Mouse (Mus musculus) lung, postnatal 0 days (tissue): Measurements from ENCODE around the gene Bpifa5. TPM values are rescaled to one million over a fixed set of nuclear protein-coding genes. Genes with fewer than 3 reads are reported as not detected.

Source experiments
- ATAC-seq: fragments of 200-750 bp; cut with Nextera tagmentation; 2 replicates; pipeline ENCODE4 v1.8.0; 2017; ENCODE audit warnings: moderate library complexity
- DNase-seq: peaks from one replicate; pipeline ENCODE4 v3.0.0-alpha.2; 2016; ENCODE audit warnings: low spot score
- H3K27ac ChIP-seq: fragments of 300-500 bp; sonication (generic); 2 replicates; pipeline ENCODE4 v1.5.1; 2014; ENCODE audit warnings: antibody characterized with exemption, mild to moderate bottlenecking, low read length, mixed read lengths
- H3K27me3 ChIP-seq: fragments of 300-500 bp; sonication (generic); replicated peaks from 2 replicates; pipeline ENCODE4 v1.6.1; 2014; ENCODE audit warnings: low read length, mixed read lengths; ENCODE audit not compliant: insufficient read depth
- H3K36me3 ChIP-seq: fragments of 300-500 bp; sonication (generic); 2 replicates; pipeline ENCODE4 v1.6.1; 2014; ENCODE audit warnings: low read length, mixed read lengths; ENCODE audit not compliant: insufficient read depth
- H3K4me1 ChIP-seq: fragments of 300-500 bp; sonication (generic); 2 replicates; pipeline ENCODE4 v1.6.1; 2014; ENCODE audit warnings: antibody characterized with exemption, low read depth, low read length, mixed read lengths; ENCODE audit not compliant: insufficient read depth
- H3K4me2 ChIP-seq: fragments of 300-500 bp; sonication (generic); replicated peaks from 2 replicates; pipeline ENCODE4 v1.6.1; 2014; ENCODE audit warnings: low read depth, mild to moderate bottlenecking, low read length, moderate library complexity, mixed read lengths
- H3K4me3 ChIP-seq: fragments of 300-500 bp; sonication (generic); 2 replicates; pipeline ENCODE4 v1.5.1; 2014; ENCODE audit warnings: low read depth, low read length
- H3K9ac ChIP-seq: fragments of 300-500 bp; sonication (generic); replicated peaks from 2 replicates; pipeline ENCODE4 v1.6.1; 2014; ENCODE audit warnings: low read depth, mild to moderate bottlenecking
- H3K9me3 ChIP-seq: fragments of 300-500 bp; sonication (generic); 2 replicates; pipeline ENCODE4 v1.6.1; 2016; ENCODE audit warnings: low read length, mixed read lengths
- CTCF ChIP-seq: IDR thresholded peaks from 2 replicates; pipeline ENCODE4 v1.5.1; 2016; ENCODE audit warnings: antibody characterized with exemption, mild to moderate bottlenecking
- EP300 ChIP-seq: IDR thresholded peaks from 2 replicates; pipeline ENCODE4 v1.6.1; 2016; ENCODE audit warnings: antibody characterized with exemption, mild to moderate bottlenecking, control low read depth
- WGBS: fragments of 180-500 bp; shearing (Covaris S2); extraction: QIAGEN DNeasy Blood & Tissue Kit; methylation state at CpG from one replicate; pipeline ENCODE4 v1.1.7; 2014; 5-methylcytosine and 5-hydroxymethylcytosine counted together
- polyA plus RNA-seq: library from polyadenylated mRNA; unstranded; fragments of >200 nt; fragmentation: Nextera tagmentation; extraction: Ambion mirVana; gene quantifications from 2 replicates; pipeline ENCODE4 v1.2.1, GENCODE M21; 2015

Gene Bpifa5
- polyA plus RNA-seq, 1 experiment from 2014 or later = not detected

DNA sequence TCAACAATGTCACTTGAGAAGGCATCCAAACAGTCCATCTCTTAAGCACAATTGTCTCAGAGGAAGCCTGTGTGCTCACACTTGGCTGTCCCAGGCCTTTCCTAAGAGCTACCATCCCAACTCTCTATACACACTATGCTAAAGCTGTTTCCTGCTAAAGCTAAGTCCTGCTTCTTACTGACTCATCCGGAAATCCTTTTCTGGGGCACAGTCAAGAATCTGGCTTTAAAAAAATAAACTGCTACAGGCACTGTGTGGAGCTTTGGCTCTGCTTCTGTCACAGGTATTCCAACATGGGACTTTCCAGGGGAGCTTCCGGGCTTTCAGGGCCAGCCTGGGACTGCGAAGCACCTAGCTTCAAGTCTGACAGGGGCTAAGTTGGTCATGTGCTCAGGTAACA, 23.3 kb downstream of the Bpifa5 start:
- no peaks in the 10 kb centered on the region for H3K4me1 ChIP-seq
- peak; percentile 87 for ATAC-seq
- H3K27ac ChIP-seq = peak overlapping the region; percentile 86
- no peaks in the 10 kb centered on the region for H3K9me3 ChIP-seq
- H3K27me3 ChIP-seq = no peaks in the 10 kb centered on the region
- H3K4me3 ChIP-seq = no peak overlapping the region
- H3K36me3 ChIP-seq = no peaks in the 10 kb centered on the region
- H3K4me2 ChIP-seq = no peak overlapping the region
- no peak for TF ChIP-seq CTCF
- TF ChIP-seq EP300 = 0 out of 2 replicates have a peak, but pooled peaks have one; percentile 4
- no peak overlapping the region for H3K9ac ChIP-seq
- peak; percentile 56 for DNase-seq
- WGBS = 44% methylated on average over 3 of the region's 3 CpGs

DNA sequence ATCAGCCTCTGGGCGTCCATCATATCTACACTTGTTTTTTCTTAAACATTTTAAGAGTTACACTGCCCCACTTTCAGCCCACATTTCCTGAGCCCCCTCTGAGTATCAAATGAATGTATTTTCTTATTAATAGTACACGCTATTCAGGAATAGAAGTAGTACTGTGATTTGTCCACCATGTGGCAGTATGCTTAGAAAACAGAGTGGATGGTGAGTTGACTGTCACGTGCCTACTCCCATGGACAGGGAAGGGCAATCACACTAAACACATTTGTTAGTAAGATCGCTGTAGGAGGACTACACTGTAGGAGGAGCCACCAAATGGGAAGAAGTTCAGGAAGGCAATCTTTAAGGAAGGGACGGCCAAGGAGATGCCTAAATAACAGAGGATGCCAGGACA, 25.1 kb downstream of the Bpifa5 start:
- no peak for TF ChIP-seq EP300
- TF ChIP-seq CTCF = peak; percentile 65
- H3K36me3 ChIP-seq = no peaks in the 10 kb centered on the region
- 39% methylated on average over 5 of the region's 5 CpGs for WGBS
- H3K4me2 ChIP-seq = no peak overlapping the region
- H3K9me3 ChIP-seq = no peaks in the 10 kb centered on the region
- H3K27me3 ChIP-seq = no peaks in the 10 kb centered on the region
- DNase-seq (peak; percentile 55), ATAC-seq (0 out of 2 replicates have a peak, but pooled peaks have one; percentile 12)
- no peak overlapping the region for H3K4me3 ChIP-seq
- H3K9ac ChIP-seq = no peak overlapping the region
- H3K27ac ChIP-seq = no peak overlapping the region
- H3K4me1 ChIP-seq = no peaks in the 10 kb centered on the region

DNA sequence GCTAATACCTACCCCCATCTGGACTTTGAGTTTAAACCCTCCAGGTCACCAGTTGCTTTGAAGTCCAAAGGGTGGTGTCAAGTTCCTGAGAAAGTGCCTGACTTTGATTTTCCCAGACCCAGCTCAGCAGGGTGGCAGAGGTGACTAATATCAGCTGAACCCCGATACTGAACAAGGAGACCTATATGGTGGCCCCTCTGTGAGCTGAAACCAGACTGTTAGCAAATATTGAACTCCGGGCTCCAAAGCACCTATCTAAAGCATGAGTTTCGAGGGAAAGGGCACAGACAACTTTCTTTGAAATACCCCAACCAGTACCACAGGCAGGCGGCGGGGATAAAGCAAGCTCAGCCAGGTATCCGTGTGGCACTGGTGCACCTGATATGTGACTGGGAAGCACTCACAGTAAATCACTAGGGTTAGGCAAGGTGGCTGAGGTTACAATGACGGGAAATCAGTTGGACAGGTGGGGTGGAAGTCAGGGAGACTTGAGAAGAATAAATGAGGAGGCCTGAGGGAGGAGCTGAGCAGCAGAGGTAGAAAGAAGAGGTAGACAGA, 27.5 kb downstream of the Bpifa5 start:
- TF ChIP-seq CTCF (no peak), EP300 (no peak)
- Histone ChIP-seq H3K27me3 (no peaks in the 10 kb centered on the region), H3K4me1 (no peaks in the 10 kb centered on the region), H3K4me2 (no peak overlapping the region), H3K27ac (no peak overlapping the region), H3K9ac (no peak overlapping the region), H3K36me3 (no peaks in the 10 kb centered on the region), H3K4me3 (no peak overlapping the region), H3K9me3 (no peaks in the 10 kb centered on the region)
- WGBS = 62% methylated on average over 7 of the region's 7 CpGs
- no peak for ATAC-seq
- DNase-seq = no peak

DNA sequence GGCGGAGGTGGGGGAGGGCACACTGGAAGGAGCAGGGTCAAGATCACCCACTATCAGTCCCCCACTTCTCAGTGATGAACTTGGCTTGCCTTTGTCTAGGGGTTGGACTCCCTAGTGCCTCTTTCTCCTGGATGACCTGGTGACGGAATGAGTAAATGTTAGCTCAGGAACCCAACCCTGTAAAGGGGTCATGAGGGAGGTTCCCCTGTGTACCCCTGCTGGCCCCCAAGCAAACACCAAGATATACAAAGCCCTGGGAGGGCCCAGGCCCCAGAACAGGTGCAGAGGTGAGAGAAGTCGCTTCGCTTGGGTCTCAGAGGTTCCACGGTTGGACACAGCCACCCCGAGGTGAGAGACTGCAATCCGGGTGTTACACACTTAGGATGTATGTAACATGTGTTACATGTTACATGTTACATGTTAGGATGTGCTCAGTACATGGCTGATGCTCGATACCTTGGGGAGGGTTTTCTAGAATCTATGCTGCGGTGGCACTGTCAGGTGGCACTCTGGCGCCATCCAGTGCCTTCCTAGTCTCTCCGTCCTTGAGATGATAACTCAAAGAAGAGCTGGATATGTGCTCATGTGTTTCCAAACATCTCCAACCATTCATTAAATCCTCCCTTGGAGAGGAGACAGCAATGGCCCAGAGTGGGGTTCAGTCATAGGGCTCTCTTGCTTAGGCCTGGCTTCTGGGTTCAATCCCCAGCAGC, 28.3 kb downstream of the Bpifa5 start, which contains the start of gene Bpifb1:
Gene Bpifb1, plus strand, starts transcription at position 273 of the 713 bp plus-strand sequence.
- DNase-seq = no peak
- H3K9ac ChIP-seq = no peak within 1 kb of the TSS
- H3K9me3 ChIP-seq = no peaks in the 10 kb centered on the region
- no peaks in the 10 kb centered on the region for H3K36me3 ChIP-seq
- H3K4me1 ChIP-seq = no peaks in the 10 kb centered on the region
- H3K27ac ChIP-seq = no peak within 1 kb of the TSS
- ATAC-seq = no peak
- 76% methylated on average over 11 of the region's 11 CpGs for WGBS
- H3K4me2 ChIP-seq = no peak within 1 kb of the TSS
- no peaks in the 10 kb centered on the region for H3K27me3 ChIP-seq
- TF ChIP-seq CTCF = peak; percentile 45
- TF ChIP-seq EP300 = no peak
- no peak within 1 kb of the TSS for H3K4me3 ChIP-seq

DNA sequence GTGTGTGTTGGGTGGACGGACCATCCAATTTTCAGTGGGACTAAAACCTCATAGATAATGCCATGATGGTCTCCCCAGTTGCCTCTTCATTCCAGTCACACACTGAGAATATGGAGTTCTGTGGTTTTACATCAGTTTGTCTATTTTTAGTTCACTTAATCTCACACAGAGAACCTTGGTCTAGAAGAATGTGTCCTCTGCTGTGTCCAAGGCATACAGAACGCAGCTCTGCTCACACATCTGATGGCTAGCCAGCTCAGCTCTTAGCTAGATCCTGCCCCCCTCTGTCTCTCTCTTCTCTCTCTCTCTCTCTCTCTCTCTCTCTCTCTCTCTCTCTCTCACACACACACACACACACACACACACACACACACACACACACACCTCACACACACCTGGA, 29.7 kb downstream of the Bpifa5 start:
- ATAC-seq = no peak

DNA sequence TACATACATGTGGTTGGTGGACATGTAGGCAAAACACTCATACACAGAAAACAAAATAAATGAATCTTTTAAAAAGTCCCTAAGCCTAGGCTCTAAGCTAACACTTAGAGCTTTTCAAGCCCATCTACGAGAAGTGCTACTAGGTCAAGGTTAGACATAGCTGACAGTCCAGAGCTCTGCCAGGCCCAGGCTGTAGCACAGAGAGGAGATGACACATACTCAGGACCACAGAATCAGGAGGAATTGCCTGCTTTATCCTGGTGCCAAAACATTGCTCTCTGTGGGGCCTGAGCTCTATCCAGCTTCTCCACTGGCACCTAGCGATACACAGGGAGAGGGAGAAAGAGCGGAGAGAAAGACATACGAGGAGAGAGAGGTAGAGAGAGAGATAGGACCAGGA, 30.7 kb downstream of the Bpifa5 start:
- no peak for DNase-seq
- H3K4me1 ChIP-seq = no peaks in the 10 kb centered on the region
- no peak overlapping the region for H3K27ac ChIP-seq
- ATAC-seq = no peak
- TF ChIP-seq CTCF (no peak), EP300 (no peak)
- no peak overlapping the region for H3K4me2 ChIP-seq
- WGBS = 82% methylated on average over 4 of the region's 4 CpGs
- H3K36me3 ChIP-seq = no peaks in the 10 kb centered on the region
- no peaks in the 10 kb centered on the region for H3K9me3 ChIP-seq
- H3K4me3 ChIP-seq = no peak overlapping the region
- no peaks in the 10 kb centered on the region for H3K27me3 ChIP-seq
- H3K9ac ChIP-seq = no peak overlapping the region

More for the DNA sequence above, 29.7 kb downstream of the Bpifa5 start:
- H3K4me3 ChIP-seq = no peak overlapping the region
- DNase-seq = no peak
- no peaks in the 10 kb centered on the region for H3K9me3 ChIP-seq
- no peaks in the 10 kb centered on the region for H3K36me3 ChIP-seq
- WGBS = 71% methylated on average over 2 of the region's 2 CpGs
- H3K4me1 ChIP-seq = no peaks in the 10 kb centered on the region
- H3K9ac ChIP-seq = no peak overlapping the region
- H3K27ac ChIP-seq = no peak overlapping the region
- H3K4me2 ChIP-seq = no peak overlapping the region
- no peaks in the 10 kb centered on the region for H3K27me3 ChIP-seq
- no peak for TF ChIP-seq CTCF
- TF ChIP-seq EP300 = no peak
